Comparison of ENCODE assay signal across 9 mouse cellular contexts in genomic region chr10:95643696-95644360, GRCm38 (mm10). TPM values are rescaled to one million over a fixed set of nuclear protein-coding genes. Genes with fewer than 3 reads are reported as not detected.
DNase-seq lines count a peak whose midpoint lies in the region; ATAC-seq and TF ChIP-seq lines count a peak whose summit lies in the region.
"Had no signal": no experiment of that assay in that cellular context is flagged by ENCODE, and none has a peak within 500 bp of the region (broad histone marks: within the 10 kb centered on the region; RNA-seq: fewer than 3 reads in every experiment).

No protein-coding gene starts in this region.

- peak; percentile 52 for DNase-seq in kidney, adult 18-20 months
- peak; percentile 56 for DNase-seq in Muller cell, postnatal 12 days (ENCODE audit: inconsistent ontology term)
- peak; percentile 66 for DNase-seq in gonadal fat pad, adult 2 months (ENCODE audit: low read depth)
- DNase-seq in liver, embryonic 14.5 days (ENCODE audit: low read depth in 3 of 3, low spot score in 3 of 3) = no peak
- no peak for DNase-seq in spleen, postnatal 10 days (ENCODE audit: low spot score in 2 of 2)
- DNase-seq in testis, postnatal 14 days (ENCODE audit: low spot score) = no peak
- DNase-seq in c-Kit-positive CD71-positive TER-119-positive erythroid progenitor cells, embryonic 14.5 days (ENCODE audit: low spot score) = no peak

- no peaks in the 10 kb centered on the region for H3K36me3 ChIP-seq in kidney, embryonic 16.5 days (ENCODE audit: insufficient read depth, low read length)
- H3K36me3 ChIP-seq in liver, embryonic 14.5 days (replicated peaks; ENCODE audit: control insufficient read depth, insufficient read depth, low read depth) = no peaks in the 10 kb centered on the region

- 67% methylated on average over 6 of the region's 6 CpGs for WGBS in kidney, embryonic 16.5 days
- 41% methylated on average over 6 of the region's 6 CpGs for WGBS in liver, embryonic 14.5 days (ENCODE audit: insufficient replicate concordance)

- TF ChIP-seq CTCF in liver, embryonic 14.5 days (IDR thresholded peaks at IDR 0.05; ENCODE audit: low read depth) = no peak

- H3K4me3 ChIP-seq in kidney, embryonic 16.5 days (ENCODE audit: low read length) = no peak overlapping the region
- no peak overlapping the region for H3K4me3 ChIP-seq in liver, embryonic 14.5 days (ENCODE audit: insufficient read depth in 1 of 2, low read depth in 2 of 2, low read length in 2 of 2)

- H3K27ac ChIP-seq in kidney, embryonic 16.5 days (ENCODE audit: low read length) = no peak overlapping the region
- no peak overlapping the region for H3K27ac ChIP-seq in liver, embryonic 14.5 days

- H3K9me3 ChIP-seq in kidney, embryonic 16.5 days (ENCODE audit: low read length) = no peaks in the 10 kb centered on the region
- H3K9me3 ChIP-seq in liver, embryonic 14.5 days (ENCODE audit: control insufficient read depth, low read length) = no peaks in the 10 kb centered on the region

- TF ChIP-seq EP300 in liver, embryonic 14.5 days (IDR thresholded peaks at IDR 0.05; ENCODE audit: low read depth) = no peak

- H3K9ac ChIP-seq in kidney, embryonic 16.5 days (replicated peaks; ENCODE audit: low read length) = no peak overlapping the region
- no peak overlapping the region for H3K9ac ChIP-seq in liver, embryonic 14.5 days (replicated peaks)

- no peaks in the 10 kb centered on the region for H3K27me3 ChIP-seq in kidney, embryonic 16.5 days (ENCODE audit: insufficient read depth, low read length)
- H3K27me3 ChIP-seq in liver, embryonic 14.5 days (ENCODE audit: control insufficient read depth, insufficient read depth, low read length) = no peaks in the 10 kb centered on the region

- no peaks in the 10 kb centered on the region for H3K4me1 ChIP-seq in kidney, embryonic 16.5 days (ENCODE audit: insufficient read depth, low read length)
- H3K4me1 ChIP-seq in liver, embryonic 14.5 days (replicated peaks; ENCODE audit: control insufficient read depth in 2 of 2, insufficient read depth in 2 of 2, low read length in 1 of 2) = peaks cover 3% of the 10 kb centered on the region in 2 experiments; a peak in 3 of 4 replicates

- no peak overlapping the region for H3K4me2 ChIP-seq in kidney, embryonic 16.5 days (replicated peaks; ENCODE audit: low read depth, low read length)
- no peak overlapping the region for H3K4me2 ChIP-seq in liver, embryonic 14.5 days (ENCODE audit: low read depth)

- ATAC-seq in kidney, embryonic 16.5 days (ENCODE audit: low FRiP score, low TSS enrichment) = no peak
- ATAC-seq in liver, embryonic 14.5 days (ENCODE audit: insufficient read depth) = 0 out of 2 replicates have a peak, but pooled peaks have one; percentile 18

RNA-seq across cellular contexts. Expression of gene Anapc15-ps, which starts 29.4 kb away (rescaled TPM):
- polyA plus RNA-seq in kidney, embryonic 16.5 days (2015; fragmentation: Nextera tagmentation; extraction: Ambion mirVana) = 1.8 TPM in 1 of 2 replicates, not detected in the other
- polyA plus RNA-seq in gonadal fat pad, adult 2 months (2012; rRNA removed) = not detected in 2 replicates
- polyA plus RNA-seq in liver, embryonic 14.5 days (2012; rRNA removed) = not detected in 2 replicates
- polyA plus RNA-seq in liver, embryonic 14.5 days (2014; fragmentation: Nextera tagmentation; extraction: Ambion mirVana) = not detected in 2 replicates
- polyA plus RNA-seq: heart, embryonic 14.5 days had no signal

Comparison
In these comparisons a context has a peak if more than half of its experiments do, and no peak if none do; other contexts are left out.
1. DNase-seq: peak in kidney, adult 18-20 months (single experiment), Muller cell, postnatal 12 days (single experiment) and gonadal fat pad, adult 2 months (single experiment); none in liver, embryonic 14.5 days (0 of 3), spleen, postnatal 10 days (0 of 2), testis, postnatal 14 days (single experiment) and c-Kit-positive CD71-positive TER-119-positive erythroid progenitor cells, embryonic 14.5 days (single experiment).